Mouse (Mus musculus) CD4-positive, CD25-positive, alpha-beta regulatory T cell, adult 2 months (primary cell): ENCODE results near the gene Tsc22d2.
A peak's percentile ranks its signal among the peaks of the same experiment; 100 is the strongest.
"Not testable (repeated sequence)": the region's sequence is repeated elsewhere in the genome, so short reads cannot be mapped to it uniquely, and the experiment has no call there.

ENCODE experiments used
- DNase-seq: peaks from one replicate; pipeline ENCODE4 v3.0.0-alpha.2; 2012; ENCODE audit warnings: low read depth, low spot score

Tsc22d2 gene

GRCm38 (mm10) chr3:58428861-58429260 is 14.3 kb downstream of the Tsc22d2 start:
- no peak for DNase-seq

GRCm38 (mm10) chr3:58434414-58434813 is 19.9 kb downstream of the Tsc22d2 start:
- no peak for DNase-seq

- peak; percentile 55 for DNase-seq
These were observed 33.7 kb downstream of the Tsc22d2 start for GRCm38 (mm10) chr3:58448230-58448629.

- DNase-seq: no peak
These were observed 35.0 kb downstream of the Tsc22d2 start for GRCm38 (mm10) chr3:58449487-58449886.

GRCm38 (mm10) chr3:58454414-58455205 is 40.1 kb downstream of the Tsc22d2 start:
- DNase-seq: no peak

GRCm38 (mm10) chr3:58455255-58455654 is 40.7 kb downstream of the Tsc22d2 start:
- no peak for DNase-seq

- DNase-seq: peak; percentile 54
These were observed 55.3 kb downstream of the Tsc22d2 start for GRCm38 (mm10) chr3:58469655-58470437.

GRCm38 (mm10) chr3:58475298-58475697 is 60.8 kb downstream of the Tsc22d2 start:
- DNase-seq: not testable (repeated sequence)

GRCm38 (mm10) chr3:58478755-58479455 is 64.4 kb downstream of the Tsc22d2 start:
- DNase-seq: no peak

GRCm38 (mm10) chr3:58485883-58486282 is 71.4 kb downstream of the Tsc22d2 start:
- DNase-seq: peak; percentile 69

- DNase-seq: peak; percentile 39
These were observed 72.6 kb downstream of the Tsc22d2 start for GRCm38 (mm10) chr3:58487121-58487520.

GRCm38 (mm10) chr3:58487999-58488775 is 73.7 kb downstream of the Tsc22d2 start:
- peak; percentile 40 for DNase-seq

GRCm38 (mm10) chr3:58490787-58491186 is 76.3 kb downstream of the Tsc22d2 start:
- DNase-seq: peak; percentile 66

- no peak for DNase-seq
These were observed 79.1 kb downstream of the Tsc22d2 start for GRCm38 (mm10) chr3:58493621-58494020.

- DNase-seq: no peak
These were observed 87.4 kb downstream of the Tsc22d2 start for GRCm38 (mm10) chr3:58501961-58502360.

GRCm38 (mm10) chr3:58503720-58504333 is 89.3 kb downstream of the Tsc22d2 start:
- DNase-seq: peak; percentile 28

GRCm38 (mm10) chr3:58504676-58505075 is 90.2 kb downstream of the Tsc22d2 start:
- DNase-seq: no peak

- no peak for DNase-seq
These were observed 93.7 kb downstream of the Tsc22d2 start for GRCm38 (mm10) chr3:58508020-58508750.

- peak; percentile 52 for DNase-seq
These were observed 97.1 kb downstream of the Tsc22d2 start for GRCm38 (mm10) chr3:58511581-58511980.

- DNase-seq: no peak
These were observed 98.2 kb downstream of the Tsc22d2 start for GRCm38 (mm10) chr3:58512740-58513139.
